Mouse (Mus musculus) heart, postnatal 0 days (tissue): ENCODE data around the gene Mdfi.

Source experiments
- CTCF ChIP-seq: IDR thresholded peaks from 2 replicates; pipeline ENCODE4 v1.5.1; 2016; ENCODE audit warnings: antibody characterized with exemption, control low read depth, low read depth
- EP300 ChIP-seq: IDR thresholded peaks from 2 replicates; pipeline ENCODE4 v1.6.1; 2016; ENCODE audit warnings: antibody characterized with exemption, low read depth

- TF ChIP-seq CTCF, result no peak
- no peak for TF ChIP-seq EP300
Observed at GRCm38 (mm10) chr17:47831772-47832171, 2.7 kb downstream of the Mdfi start.
